Mouse (Mus musculus) midbrain, embryonic 16.5 days (tissue): ENCODE measurements at regions not wholly inside any gene's neighbourhood (a gene's known extent, or its start where the extent isn't known, plus 50 kb on each side); places are given as distances from the start of the nearest gene placed in this dataset.
"Not testable (repeated sequence)": the region's sequence is repeated elsewhere in the genome, so short reads cannot be mapped to it uniquely, and the experiment has no call there.

Experiments
- ATAC-seq: fragments of 200-750 bp; cut with Nextera tagmentation; 2 replicates; pipeline ENCODE4 v1.8.0; 2017; ENCODE audit warnings: moderate TSS enrichment
- H3K27ac ChIP-seq: fragments of 300-500 bp; sonication (generic); 2 replicates; pipeline ENCODE4 v1.5.1; 2014; ENCODE audit warnings: mild to moderate bottlenecking, low read length, mixed read lengths
- H3K27me3 ChIP-seq: fragments of 300-500 bp; sonication (generic); 2 replicates; pipeline ENCODE4 v1.6.1; 2014; ENCODE audit warnings: low read depth, low read length, mixed read lengths; ENCODE audit not compliant: control insufficient read depth, insufficient read depth
- H3K36me3 ChIP-seq: fragments of 300-500 bp; sonication (generic); 2 replicates; pipeline ENCODE4 v1.6.1; 2014; ENCODE audit warnings: mild to moderate bottlenecking, low read length, moderate library complexity, mixed read lengths; ENCODE audit not compliant: control insufficient read depth, insufficient read depth
- H3K4me1 ChIP-seq: fragments of 300-500 bp; sonication (generic); 2 replicates; pipeline ENCODE4 v1.6.1; 2014; ENCODE audit warnings: mild to moderate bottlenecking, low read length, mixed read lengths; ENCODE audit not compliant: control insufficient read depth, insufficient read depth
- H3K4me2 ChIP-seq: fragments of 300-500 bp; sonication (generic); 2 replicates; pipeline ENCODE4 v1.6.1; 2014; ENCODE audit warnings: mild to moderate bottlenecking, low read length, mixed read lengths
- H3K4me3 ChIP-seq: fragments of 300-500 bp; sonication (generic); 2 replicates; pipeline ENCODE4 v1.5.1; 2014; ENCODE audit warnings: low read depth, mild to moderate bottlenecking, low read length, moderate library complexity, mixed read lengths
- H3K9ac ChIP-seq: fragments of 300-500 bp; sonication (generic); 2 replicates; pipeline ENCODE4 v1.6.1; 2014; ENCODE audit warnings: low read depth, low read length, mixed read lengths
- H3K9me3 ChIP-seq: fragments of 300-500 bp; sonication (generic); replicated peaks from 2 replicates; pipeline ENCODE4 v1.6.1; 2014; ENCODE audit warnings: mild to moderate bottlenecking, low read length, mixed read lengths; ENCODE audit not compliant: control insufficient read depth, poor library complexity, severe bottlenecking
- WGBS: fragments of 180-500 bp; shearing (Covaris S2); extraction: QIAGEN DNeasy Blood & Tissue Kit; methylation state at CpG from one replicate; pipeline ENCODE4 v1.1.7; 2014; 5-methylcytosine and 5-hydroxymethylcytosine counted together

GRCm38 (mm10) chr4:114296380-114296779 is 110.1 kb upstream of the Trabd2b start:
- no peaks in the 10 kb centered on the region for H3K9me3 ChIP-seq
- no peak overlapping the region for H3K4me3 ChIP-seq
- H3K36me3 ChIP-seq = no peaks in the 10 kb centered on the region
- H3K4me2 ChIP-seq = no peak overlapping the region
- H3K27ac ChIP-seq = no peak overlapping the region
- H3K4me1 ChIP-seq = no peaks in the 10 kb centered on the region
- no peak overlapping the region for H3K9ac ChIP-seq
- ATAC-seq = no peak
- no peaks in the 10 kb centered on the region for H3K27me3 ChIP-seq

DNA sequence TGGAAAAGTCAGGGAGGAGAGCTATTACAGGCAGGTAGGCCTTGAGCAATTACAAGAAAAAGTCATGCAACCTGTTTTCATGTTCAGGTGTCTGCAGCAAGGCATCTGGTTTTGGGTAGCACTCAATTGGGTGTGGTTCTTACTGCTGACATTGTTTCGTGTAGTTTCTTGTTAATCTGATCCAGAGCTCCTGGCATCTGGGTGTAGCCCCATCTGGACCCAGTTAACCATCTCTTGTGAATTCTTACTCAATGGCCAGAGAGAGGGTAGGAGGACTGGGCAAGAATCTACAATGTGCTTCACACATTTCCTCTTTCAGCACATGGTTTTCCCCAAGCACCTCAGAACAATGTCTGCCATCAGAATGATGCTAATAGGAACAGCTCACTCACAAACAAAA is 108.0 kb upstream of the Trabd2b start:
- H3K4me3 ChIP-seq, H3K4me2 ChIP-seq, H3K9ac ChIP-seq, H3K4me1 ChIP-seq, ATAC-seq, H3K36me3 ChIP-seq, H3K9me3 ChIP-seq, H3K27me3 ChIP-seq, H3K27ac ChIP-seq: not testable (repeated sequence)
- WGBS = 71% methylated on average over 1 of the region's 1 CpGs

- H3K4me2 ChIP-seq = no peak overlapping the region
- WGBS = 42% methylated on average over 3 of the region's 3 CpGs
- H3K36me3 ChIP-seq = no peaks in the 10 kb centered on the region
- no peak overlapping the region for H3K9ac ChIP-seq
- no peaks in the 10 kb centered on the region for H3K4me1 ChIP-seq
- no peaks in the 10 kb centered on the region for H3K27me3 ChIP-seq
- no peak overlapping the region for H3K4me3 ChIP-seq
- H3K9me3 ChIP-seq = no peaks in the 10 kb centered on the region
- no peak overlapping the region for H3K27ac ChIP-seq
- ATAC-seq = peak; percentile 39; the same call in 1 of the 2 replicates
Measured at GRCm38 (mm10) chr4:114300390-114301012, 106.0 kb upstream of the Trabd2b start.

GRCm38 (mm10) chr4:114304654-114305053 is 101.9 kb upstream of the Trabd2b start:
- WGBS = 76% methylated on average over 1 of the region's 1 CpGs
- no peak overlapping the region for H3K4me2 ChIP-seq
- H3K9me3 ChIP-seq = no peaks in the 10 kb centered on the region
- H3K27me3 ChIP-seq = no peaks in the 10 kb centered on the region
- no peak for ATAC-seq
- no peaks in the 10 kb centered on the region for H3K36me3 ChIP-seq
- H3K4me3 ChIP-seq = no peak overlapping the region
- no peak overlapping the region for H3K27ac ChIP-seq
- no peaks in the 10 kb centered on the region for H3K4me1 ChIP-seq
- H3K9ac ChIP-seq = no peak overlapping the region

DNA sequence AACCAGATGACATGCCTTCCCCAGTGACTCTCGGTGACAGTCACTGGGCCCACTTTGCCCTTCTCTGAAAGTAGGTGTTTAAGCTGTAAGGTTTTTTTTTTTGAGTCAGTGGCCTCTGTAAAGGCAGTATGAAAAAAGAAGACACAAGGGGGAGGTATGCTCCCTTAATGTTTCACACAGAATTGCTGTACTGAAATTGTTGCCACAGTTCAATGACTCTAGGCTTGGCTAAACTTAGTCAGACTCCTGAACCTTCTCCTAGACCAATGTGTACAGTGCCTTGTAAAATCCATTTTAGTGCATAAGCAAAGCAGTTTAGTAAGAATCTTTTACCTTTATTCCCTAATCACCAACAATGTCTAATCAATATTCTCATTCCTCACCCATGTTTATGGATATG is 99.0 kb upstream of the Trabd2b start:
- no peak for ATAC-seq
- Histone ChIP-seq H3K4me1 (no peaks in the 10 kb centered on the region), H3K9me3 (no peaks in the 10 kb centered on the region), H3K4me2 (no peak overlapping the region), H3K4me3 (no peak overlapping the region), H3K36me3 (no peaks in the 10 kb centered on the region), H3K9ac (no peak overlapping the region), H3K27me3 (no peaks in the 10 kb centered on the region), H3K27ac (no peak overlapping the region)
- WGBS = 61% methylated on average over 1 of the region's 1 CpGs

DNA sequence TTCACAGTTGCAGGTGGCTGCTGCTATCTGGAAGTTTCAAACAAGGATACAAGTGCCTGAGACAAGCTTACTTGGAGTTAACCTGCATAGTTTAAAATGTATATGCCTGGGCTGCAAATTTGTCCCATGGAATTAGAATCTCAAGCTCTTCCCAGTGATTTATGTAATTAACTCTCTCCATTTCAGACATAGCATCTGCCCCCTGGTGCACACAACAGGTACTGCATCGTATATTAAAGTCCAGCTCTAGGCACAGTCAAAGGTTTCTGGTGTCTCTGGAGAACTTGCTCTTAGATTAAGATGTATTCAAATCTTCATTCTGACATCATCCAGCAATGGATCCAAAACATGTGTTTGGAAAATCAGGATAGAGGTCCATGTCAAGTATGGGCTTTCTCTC is 98.0 kb upstream of the Trabd2b start:
- Histone ChIP-seq H3K27ac (no peak overlapping the region), H3K4me1 (no peaks in the 10 kb centered on the region), H3K27me3 (no peaks in the 10 kb centered on the region), H3K4me2 (no peak overlapping the region), H3K36me3 (no peaks in the 10 kb centered on the region), H3K9me3 (no peaks in the 10 kb centered on the region), H3K4me3 (no peak overlapping the region), H3K9ac (no peak overlapping the region)
- ATAC-seq = no peak
- 3% methylated on average over 1 of the region's 1 CpGs for WGBS

GRCm38 (mm10) chr4:114315051-114315450 is 91.5 kb upstream of the Trabd2b start:
- no peak overlapping the region for H3K27ac ChIP-seq
- H3K27me3 ChIP-seq = no peaks in the 10 kb centered on the region
- no peak overlapping the region for H3K9ac ChIP-seq
- no peaks in the 10 kb centered on the region for H3K36me3 ChIP-seq
- H3K4me1 ChIP-seq = no peaks in the 10 kb centered on the region
- 69% methylated on average over 2 of the region's 2 CpGs for WGBS
- H3K4me3 ChIP-seq = no peak overlapping the region
- H3K9me3 ChIP-seq = no peaks in the 10 kb centered on the region
- no peak for ATAC-seq
- H3K4me2 ChIP-seq = no peak overlapping the region

- H3K4me2 ChIP-seq = no peak overlapping the region
- no peaks in the 10 kb centered on the region for H3K4me1 ChIP-seq
- no peaks in the 10 kb centered on the region for H3K36me3 ChIP-seq
- no peak overlapping the region for H3K9ac ChIP-seq
- H3K9me3 ChIP-seq = no peaks in the 10 kb centered on the region
- no peak overlapping the region for H3K27ac ChIP-seq
- no peaks in the 10 kb centered on the region for H3K27me3 ChIP-seq
- 90% methylated on average over 2 of the region's 2 CpGs for WGBS
- H3K4me3 ChIP-seq = no peak overlapping the region
- no peak for ATAC-seq
Measured at GRCm38 (mm10) chr4:114315556-114315955, 91.0 kb upstream of the Trabd2b start.

- H3K4me3 ChIP-seq = no peak overlapping the region
- H3K27ac ChIP-seq = no peak overlapping the region
- H3K9me3 ChIP-seq = no peaks in the 10 kb centered on the region
- no peaks in the 10 kb centered on the region for H3K36me3 ChIP-seq
- H3K4me1 ChIP-seq = no peaks in the 10 kb centered on the region
- no peaks in the 10 kb centered on the region for H3K27me3 ChIP-seq
- H3K9ac ChIP-seq = no peak overlapping the region
- 85% methylated on average over 2 of the region's 2 CpGs for WGBS
- no peak for ATAC-seq
- no peak overlapping the region for H3K4me2 ChIP-seq
Measured at GRCm38 (mm10) chr4:114317076-114317475, 89.4 kb upstream of the Trabd2b start.
